Mouse (Mus musculus) neural tube, embryonic 14.5 days (tissue): Measurements from ENCODE around the gene Smad6. TPM values are rescaled to one million over a fixed set of nuclear protein-coding genes. Genes with fewer than 3 reads are reported as not detected.

Source experiments
- ATAC-seq: fragments of 200-750 bp; cut with Nextera tagmentation; 2 replicates; pipeline ENCODE4 v1.8.0; 2017; ENCODE audit warnings: low read depth, mild to moderate bottlenecking, moderate TSS enrichment, moderate library complexity
- H3K27ac ChIP-seq: fragments of 300-500 bp; sonication (generic); 2 replicates; pipeline ENCODE4 v1.5.1; 2014; ENCODE audit warnings: low read depth, mild to moderate bottlenecking, control low read depth, low read length, moderate library complexity, mixed read lengths
- H3K27me3 ChIP-seq: fragments of 300-500 bp; sonication (generic); 2 replicates; pipeline ENCODE4 v1.6.1; 2014; ENCODE audit warnings: low read length; ENCODE audit not compliant: control insufficient read depth, insufficient read depth
- H3K36me3 ChIP-seq: fragments of 300-500 bp; sonication (generic); 2 replicates; pipeline ENCODE4 v1.6.1; 2014; ENCODE audit warnings: low read length, mixed read lengths; ENCODE audit not compliant: control insufficient read depth, insufficient read depth
- H3K4me1 ChIP-seq: fragments of 300-500 bp; sonication (generic); 2 replicates; pipeline ENCODE4 v1.6.1; 2014; ENCODE audit warnings: low read length; ENCODE audit not compliant: control insufficient read depth, insufficient read depth
- H3K4me2 ChIP-seq: fragments of 300-500 bp; sonication (generic); 2 replicates; pipeline ENCODE4 v1.6.1; 2014; ENCODE audit warnings: mild to moderate bottlenecking, low read depth, low read length, control low read depth
- H3K4me3 ChIP-seq: fragments of 300-500 bp; sonication (generic); 2 replicates; pipeline ENCODE4 v1.5.1; 2014; ENCODE audit warnings: low read depth, low read length, control low read depth, mixed read lengths
- H3K9ac ChIP-seq: fragments of 300-500 bp; sonication (generic); replicated peaks from 2 replicates; pipeline ENCODE4 v1.6.1; 2014; ENCODE audit warnings: low read depth, mild to moderate bottlenecking, control low read depth, low read length, mixed read lengths
- H3K9me3 ChIP-seq: fragments of 300-500 bp; sonication (generic); 2 replicates; pipeline ENCODE4 v1.6.1; 2016; ENCODE audit warnings: low read length; ENCODE audit not compliant: control insufficient read depth
- WGBS: fragments of 180-500 bp; shearing (Covaris S2); extraction: QIAGEN DNeasy Blood & Tissue Kit; methylation state at CpG from one replicate; pipeline ENCODE4 v1.1.7; 2014; 5-methylcytosine and 5-hydroxymethylcytosine counted together
- polyA plus RNA-seq: library from polyadenylated mRNA; unstranded; fragments of >200 nt; fragmentation: Nextera tagmentation; extraction: Ambion mirVana; gene quantifications from 2 replicates; pipeline ENCODE4 v1.2.1, GENCODE M21; 2014

The Smad6 gene
- polyA plus RNA-seq, 1 experiment from 2014 or later = 1.0 TPM

GRCm38 (mm10) chr9:63950357-63950756 is 71.5 kb downstream of the Smad6 start:
- Histone ChIP-seq H3K4me1 (no peaks in the 10 kb centered on the region), H3K36me3 (no peaks in the 10 kb centered on the region), H3K4me2 (no peak overlapping the region), H3K27ac (no peak overlapping the region), H3K27me3 (no peaks in the 10 kb centered on the region), H3K9me3 (no peaks in the 10 kb centered on the region), H3K4me3 (no peak overlapping the region), H3K9ac (no peak overlapping the region)
- ATAC-seq = no peak
- 34% methylated on average over 4 of the region's 4 CpGs for WGBS

GRCm38 (mm10) chr9:63949393-63949792 is 72.5 kb downstream of the Smad6 start:
- H3K27me3 ChIP-seq = no peaks in the 10 kb centered on the region
- WGBS = 77% methylated on average over 4 of the region's 4 CpGs
- no peak for ATAC-seq

DNA sequence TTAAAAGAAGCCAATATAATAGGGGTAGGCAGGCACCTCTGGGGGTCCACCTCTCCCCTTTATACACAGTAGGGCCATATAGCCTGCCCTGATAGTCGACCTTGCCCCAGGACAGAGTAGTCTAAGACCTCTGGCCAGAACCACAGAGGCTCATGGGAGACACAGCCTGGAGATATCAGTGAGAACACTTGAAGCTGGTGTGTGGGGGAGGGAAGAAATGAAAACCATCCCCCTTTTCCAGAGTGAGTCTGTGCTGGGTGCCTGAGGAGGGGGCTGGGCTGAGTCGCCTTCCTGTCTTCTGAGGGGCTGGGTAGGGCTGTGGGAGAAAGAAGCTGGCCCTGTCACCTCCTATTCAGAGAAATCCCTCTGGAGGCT is 79.3 kb downstream of the Smad6 start:
- Histone ChIP-seq H3K9me3 (no peaks in the 10 kb centered on the region), H3K27ac (no peak overlapping the region)

More at GRCm38 (mm10) chr9:63949393-63949792, 72.5 kb downstream of the Smad6 start:
- Histone ChIP-seq H3K27ac (no peak overlapping the region), H3K9me3 (no peaks in the 10 kb centered on the region), H3K36me3 (no peaks in the 10 kb centered on the region), H3K9ac (no peak overlapping the region), H3K4me2 (no peak overlapping the region), H3K4me1 (no peaks in the 10 kb centered on the region), H3K4me3 (no peak overlapping the region)

DNA sequence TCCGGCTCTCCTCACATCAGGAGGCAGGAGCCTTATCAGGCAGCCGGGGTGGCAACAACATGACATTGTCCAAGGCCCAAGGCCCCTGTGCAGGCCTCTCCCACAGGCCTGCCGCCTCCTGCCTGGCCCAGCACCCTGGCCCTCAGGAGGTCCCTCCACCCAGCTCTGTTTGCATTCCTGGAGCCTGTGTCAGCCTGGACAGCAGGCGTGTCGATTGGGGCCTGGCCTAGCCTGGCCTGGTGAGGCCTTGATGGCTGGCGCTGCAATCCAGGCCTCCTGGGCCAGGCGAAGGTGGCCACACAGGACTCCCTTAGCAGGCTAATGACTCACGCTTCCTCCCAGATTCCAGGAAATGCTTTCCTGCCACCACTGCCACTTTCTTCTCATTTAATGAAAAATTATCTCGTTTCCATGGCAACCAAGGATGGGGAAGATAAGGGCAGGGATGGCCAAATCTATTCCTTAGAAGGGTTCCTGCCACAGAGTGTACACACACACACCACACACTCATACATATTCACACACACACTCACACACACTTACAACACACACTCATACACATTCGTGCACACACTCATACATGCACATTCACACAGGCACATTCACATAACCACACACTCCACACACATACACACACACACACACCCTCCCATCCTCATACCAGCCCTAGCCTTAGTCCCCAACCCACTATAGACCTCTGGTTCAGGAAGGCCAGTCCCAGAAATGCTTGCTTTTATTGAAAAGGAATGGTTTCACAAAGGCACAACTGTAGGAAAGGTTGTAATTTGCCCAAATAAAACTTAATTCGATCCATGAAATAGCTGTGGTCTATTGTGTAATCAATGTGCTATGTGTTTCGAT is 79.9 kb downstream of the Smad6 start:
- Histone ChIP-seq H3K4me2 (no peak overlapping the region), H3K36me3 (no peaks in the 10 kb centered on the region), H3K4me3 (no peak overlapping the region), H3K9ac (no peak overlapping the region), H3K27ac (no peak overlapping the region), H3K4me1 (no peaks in the 10 kb centered on the region), H3K9me3 (no peaks in the 10 kb centered on the region), H3K27me3 (no peaks in the 10 kb centered on the region)
- ATAC-seq = no peak
- 71% methylated on average over 12 of the region's 12 CpGs for WGBS

More for the DNA sequence above, 79.3 kb downstream of the Smad6 start:
- WGBS = 63% methylated on average over 2 of the region's 2 CpGs
- no peak for ATAC-seq
- Histone ChIP-seq H3K27me3 (no peaks in the 10 kb centered on the region), H3K4me3 (no peak overlapping the region), H3K36me3 (no peaks in the 10 kb centered on the region), H3K4me1 (no peaks in the 10 kb centered on the region), H3K4me2 (no peak overlapping the region), H3K9ac (no peak overlapping the region)

GRCm38 (mm10) chr9:63936256-63936655 is 85.6 kb downstream of the Smad6 start:
- no peak overlapping the region for H3K4me3 ChIP-seq
- no peaks in the 10 kb centered on the region for H3K9me3 ChIP-seq
- H3K9ac ChIP-seq = no peak overlapping the region
- no peak overlapping the region for H3K4me2 ChIP-seq
- H3K27me3 ChIP-seq = no peaks in the 10 kb centered on the region
- ATAC-seq = no peak
- no peaks in the 10 kb centered on the region for H3K4me1 ChIP-seq
- no peaks in the 10 kb centered on the region for H3K36me3 ChIP-seq
- H3K27ac ChIP-seq = no peak overlapping the region
- WGBS = 87% methylated on average over 5 of the region's 5 CpGs

DNA sequence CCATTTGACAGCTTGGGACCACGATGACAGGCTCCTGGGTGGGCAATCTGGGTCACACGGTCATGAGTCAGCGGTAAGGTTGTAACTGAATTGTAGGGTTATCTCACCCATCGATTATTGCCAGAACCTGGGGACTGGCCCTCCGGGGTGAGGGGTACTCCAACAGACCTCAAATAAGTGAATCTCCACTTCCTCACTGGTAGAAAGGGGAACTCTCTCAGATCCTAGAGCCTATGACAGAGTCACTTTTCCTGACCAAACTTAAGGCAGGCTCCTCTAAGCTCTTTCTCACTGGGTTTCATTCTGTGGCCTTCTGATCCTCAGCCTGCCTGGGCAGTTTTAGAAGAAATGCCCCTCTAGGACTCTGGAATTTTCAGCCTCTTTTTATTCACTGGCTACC is 88.8 kb downstream of the Smad6 start:
- 50% methylated on average over 5 of the region's 5 CpGs for WGBS

DNA sequence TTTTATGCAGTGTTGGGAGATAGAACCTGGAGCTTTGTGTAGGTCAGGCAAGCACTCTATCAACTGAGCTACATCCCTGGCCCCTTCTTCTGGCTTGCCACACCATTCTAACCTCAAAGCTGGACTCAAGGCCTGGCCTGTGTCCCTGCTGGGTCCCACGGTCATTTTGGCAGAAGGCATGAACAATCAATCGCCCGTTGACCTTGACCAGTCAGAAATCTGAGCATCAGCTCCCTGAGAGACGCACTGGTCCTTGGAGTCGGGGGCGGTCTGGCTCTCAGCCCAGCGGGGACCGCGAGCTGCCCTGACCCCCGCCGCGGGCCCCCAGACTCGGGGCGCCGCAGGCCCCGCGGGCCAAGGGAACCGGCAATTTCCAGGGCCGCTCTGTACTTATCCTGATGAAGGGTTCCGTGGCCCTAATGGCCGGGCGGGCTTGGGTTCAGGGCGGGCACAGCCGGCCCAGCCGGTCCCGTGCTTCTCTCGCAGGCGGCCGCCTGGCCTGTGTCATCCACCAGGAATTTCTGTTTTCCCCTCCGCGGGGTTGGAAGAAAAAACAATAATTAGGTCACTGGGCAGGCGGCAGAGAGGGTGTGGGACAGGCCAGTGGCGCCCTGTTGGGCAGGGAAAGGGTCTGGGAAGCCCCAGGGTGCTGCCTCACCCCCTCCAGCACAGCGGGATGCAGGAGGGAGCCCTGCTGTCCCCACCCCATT is 94.4 kb downstream of the Smad6 start:
- Histone ChIP-seq H3K4me1 (peaks cover 8% of the 10 kb centered on the region), H3K9ac (no peak overlapping the region), H3K4me2 (peak overlapping the region; percentile 40), H3K27ac (no peak overlapping the region), H3K9me3 (no peaks in the 10 kb centered on the region), H3K4me3 (no peak overlapping the region), H3K36me3 (no peaks in the 10 kb centered on the region), H3K27me3 (no peaks in the 10 kb centered on the region; the same call in 1 of the 2 replicates)
- no peak for ATAC-seq
- WGBS = 4% methylated on average over 34 of the region's 34 CpGs

More for the DNA sequence above, 88.8 kb downstream of the Smad6 start:
- no peak for ATAC-seq
- Histone ChIP-seq H3K4me1 (no peaks in the 10 kb centered on the region; the same call in 1 of the 2 replicates), H3K27me3 (no peaks in the 10 kb centered on the region), H3K27ac (no peak overlapping the region), H3K36me3 (no peaks in the 10 kb centered on the region), H3K4me2 (no peak overlapping the region), H3K9ac (no peak overlapping the region), H3K4me3 (no peak overlapping the region), H3K9me3 (no peaks in the 10 kb centered on the region)

- H3K9me3 ChIP-seq = no peaks in the 10 kb centered on the region
- no peak for ATAC-seq
- no peak overlapping the region for H3K9ac ChIP-seq
- H3K27ac ChIP-seq = 0 out of 2 replicates have a peak overlapping the region, but pooled peaks have one; percentile 10
- peaks cover 8% of the 10 kb centered on the region for H3K4me1 ChIP-seq
- H3K4me2 ChIP-seq = no peak overlapping the region
- H3K36me3 ChIP-seq = no peaks in the 10 kb centered on the region
- H3K27me3 ChIP-seq = no peaks in the 10 kb centered on the region; the same call in 1 of the 2 replicates
- H3K4me3 ChIP-seq = no peak overlapping the region
- 75% methylated on average over 7 of the region's 7 CpGs for WGBS
Measured at GRCm38 (mm10) chr9:63926377-63926776, 95.5 kb downstream of the Smad6 start.

- no peak overlapping the region for H3K9ac ChIP-seq
- H3K4me2 ChIP-seq = no peak overlapping the region
- no peak overlapping the region for H3K4me3 ChIP-seq
- H3K4me1 ChIP-seq = peaks cover 8% of the 10 kb centered on the region
- H3K9me3 ChIP-seq = no peaks in the 10 kb centered on the region
- H3K27ac ChIP-seq = no peak overlapping the region
- H3K27me3 ChIP-seq = no peaks in the 10 kb centered on the region; the same call in 1 of the 2 replicates
- no peaks in the 10 kb centered on the region for H3K36me3 ChIP-seq
- no peak for ATAC-seq
- WGBS = 62% methylated on average over 9 of the region's 9 CpGs
Measured at GRCm38 (mm10) chr9:63923190-63923717, 98.6 kb downstream of the Smad6 start.
